Mouse (Mus musculus): ENCODE measurements around the gene Rexo1. TPM values are rescaled to one million over a fixed set of nuclear protein-coding genes. Genes with fewer than 3 reads are reported as not detected.
"Not testable (repeated sequence)": the region's sequence is repeated elsewhere in the genome, so short reads cannot be mapped to it uniquely, and the experiment has no call there.

Rexo1 gene
- polyA plus RNA-seq (2014; fragmentation: Nextera tagmentation; extraction: Ambion mirVana), result 21.6 and 22.5 TPM in 2 replicates

DNA sequence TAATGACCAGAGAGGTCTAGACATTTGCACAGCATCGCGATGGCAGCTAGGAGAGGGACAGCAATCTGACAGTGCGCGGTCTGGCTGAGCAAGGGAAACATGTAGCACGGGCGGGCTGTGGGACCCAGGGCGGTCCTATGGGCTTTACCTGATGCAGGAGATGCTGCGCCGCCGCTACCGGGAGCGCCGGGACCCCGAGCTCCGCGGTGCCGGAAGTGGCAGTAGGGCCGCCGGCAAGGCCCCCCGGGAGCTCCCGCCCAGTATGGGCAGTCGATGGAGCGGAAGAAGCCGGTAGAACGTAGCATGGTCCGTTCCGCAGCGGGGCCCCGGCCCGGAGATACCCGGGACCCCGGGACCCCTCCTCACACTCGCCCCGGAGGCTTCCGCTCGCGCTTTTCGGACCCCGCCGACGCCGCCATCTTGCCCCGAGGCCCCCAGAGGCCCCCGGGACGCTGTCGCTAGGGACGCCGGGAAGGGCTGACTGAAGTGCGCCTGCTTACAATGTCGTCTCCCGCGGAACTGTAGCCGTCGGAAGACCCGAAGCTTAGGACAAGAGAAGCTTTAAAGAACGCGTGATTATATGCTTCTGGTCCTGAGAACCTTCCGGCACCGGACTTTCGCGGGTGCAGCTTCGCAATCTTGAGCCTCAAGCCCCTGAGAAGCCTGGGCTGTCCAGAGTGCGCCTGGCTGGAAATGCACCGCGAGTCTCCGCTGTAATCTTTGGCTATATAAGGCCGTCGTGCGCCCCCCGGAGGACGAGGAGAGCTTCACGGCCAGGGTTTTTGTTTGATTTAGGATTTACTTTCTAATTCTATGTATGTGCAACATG lies at the start of gene Rexo1:
Gene Rexo1 (minus strand): TSS at position 445 of the 829 bp plus-strand sequence.
- Histone ChIP-seq H3K27me3 (ENCODE audit: control insufficient read depth, insufficient read depth, low read length) (no peaks in the 10 kb centered on the region), H3K9ac (ENCODE audit: low read depth, low read length) (peak within 1 kb of the TSS; percentile 93), H3K27ac (ENCODE audit: low read depth, low read length) (peak within 1 kb of the TSS; percentile 85), H3K4me3 (ENCODE audit: low read depth, low read length) (peak within 1 kb of the TSS; percentile 98), H3K4me1 (replicated peaks; ENCODE audit: control insufficient read depth, insufficient read depth, low read length) (peaks cover 6% of the 10 kb centered on the region), H3K9me3 (ENCODE audit: control insufficient read depth, low read length) (no peaks in the 10 kb centered on the region), H3K4me2 (replicated peaks; ENCODE audit: low read depth, low read length) (peak within 1 kb of the TSS; percentile 93), H3K36me3 (ENCODE audit: control insufficient read depth, insufficient read depth, low read length) (no peaks in the 10 kb centered on the region)
- ATAC-seq (ENCODE audit: low FRiP score) (peak; percentile 81), DNase-seq (ENCODE audit: low spot score) (peak; percentile 96)
- 0% methylated on average over 64 of the region's 72 CpGs for WGBS

DNA sequence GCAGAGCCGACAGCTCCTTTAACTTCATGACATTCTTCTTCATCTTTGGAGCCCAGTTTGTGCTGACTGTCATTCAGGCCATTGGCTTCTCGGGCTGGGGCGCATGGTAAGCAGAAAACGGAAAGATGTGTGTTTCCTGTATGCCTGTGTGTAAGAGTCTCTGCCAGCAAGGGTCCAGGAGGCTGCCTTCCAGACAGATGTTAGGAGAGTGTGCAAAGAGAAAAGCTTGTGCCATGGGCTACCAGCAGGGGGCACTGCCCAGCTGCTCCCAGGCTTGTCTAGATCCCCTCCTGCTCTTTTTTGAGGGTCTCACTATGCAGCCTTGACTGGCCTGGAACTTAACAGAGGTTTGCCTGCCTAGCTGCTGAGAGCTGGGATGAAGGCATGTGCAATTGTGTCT lies 49.7 kb upstream of the Rexo1 start:
- peak; percentile 75 for DNase-seq (ENCODE audit: low spot score)
- H3K27ac ChIP-seq (ENCODE audit: low read depth, low read length), result no peak overlapping the region
- no peak overlapping the region for H3K4me3 ChIP-seq (ENCODE audit: low read depth, low read length)
- no peak overlapping the region for H3K9ac ChIP-seq (ENCODE audit: low read depth, low read length)
- H3K9me3 ChIP-seq (ENCODE audit: control insufficient read depth, low read length), result no peaks in the 10 kb centered on the region
- no peaks in the 10 kb centered on the region for H3K27me3 ChIP-seq (ENCODE audit: control insufficient read depth, insufficient read depth, low read length)
- no peak for ATAC-seq (ENCODE audit: low FRiP score)
- peaks cover 17% of the 10 kb centered on the region for H3K36me3 ChIP-seq (ENCODE audit: control insufficient read depth, insufficient read depth, low read length)
- no peak overlapping the region for H3K4me2 ChIP-seq (replicated peaks; ENCODE audit: low read depth, low read length)
- H3K4me1 ChIP-seq (replicated peaks; ENCODE audit: control insufficient read depth, insufficient read depth, low read length), result no peaks in the 10 kb centered on the region
- 82% methylated on average over 4 of the region's 4 CpGs for WGBS

DNA sequence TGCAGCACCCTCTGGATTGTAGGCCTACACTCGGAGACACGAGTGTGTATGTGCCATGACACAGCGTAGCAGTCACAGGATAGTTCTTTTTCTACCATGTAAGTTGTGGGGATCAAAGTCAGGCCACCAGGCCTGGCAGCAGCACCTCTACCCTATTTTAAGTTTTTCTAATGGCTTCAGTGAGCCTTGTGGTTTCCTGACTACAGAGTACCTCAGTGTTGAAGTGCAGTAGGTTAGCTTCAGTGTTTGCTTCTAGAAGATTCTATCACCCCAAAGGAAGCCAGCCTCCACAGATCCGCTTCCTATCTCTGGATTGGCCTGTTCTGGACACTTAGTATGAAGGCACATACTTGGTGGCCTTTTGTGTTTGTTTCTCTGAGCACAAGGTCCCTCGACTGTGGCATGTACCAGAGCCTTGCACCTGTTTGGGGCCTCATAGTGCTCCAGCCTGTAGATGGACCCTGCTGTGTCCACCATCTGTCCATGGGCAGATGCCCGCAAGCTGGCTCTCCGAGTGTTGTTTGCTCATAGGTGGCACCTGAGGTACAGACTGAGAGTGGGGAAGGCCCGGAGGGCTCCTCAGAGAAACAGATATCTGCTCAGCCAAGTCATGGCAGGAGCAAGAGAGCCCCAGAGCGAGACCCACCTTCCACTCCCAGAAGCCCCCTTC lies 48.9 kb upstream of the Rexo1 start:
- 91% methylated on average over 9 of the region's 9 CpGs for WGBS
- no peak for ATAC-seq (ENCODE audit: low FRiP score)
- peaks cover 17% of the 10 kb centered on the region for H3K36me3 ChIP-seq (ENCODE audit: control insufficient read depth, insufficient read depth, low read length)
- H3K9me3 ChIP-seq (ENCODE audit: control insufficient read depth, low read length), result no peaks in the 10 kb centered on the region
- no peak for DNase-seq (ENCODE audit: low spot score)
- no peak overlapping the region for H3K4me2 ChIP-seq (replicated peaks; ENCODE audit: low read depth, low read length)
- H3K27ac ChIP-seq (ENCODE audit: low read depth, low read length), result no peak overlapping the region
- no peaks in the 10 kb centered on the region for H3K27me3 ChIP-seq (ENCODE audit: control insufficient read depth, insufficient read depth, low read length)
- no peaks in the 10 kb centered on the region for H3K4me1 ChIP-seq (replicated peaks; ENCODE audit: control insufficient read depth, insufficient read depth, low read length)
- H3K9ac ChIP-seq (ENCODE audit: low read depth, low read length), result no peak overlapping the region
- no peak overlapping the region for H3K4me3 ChIP-seq (ENCODE audit: low read depth, low read length)

DNA sequence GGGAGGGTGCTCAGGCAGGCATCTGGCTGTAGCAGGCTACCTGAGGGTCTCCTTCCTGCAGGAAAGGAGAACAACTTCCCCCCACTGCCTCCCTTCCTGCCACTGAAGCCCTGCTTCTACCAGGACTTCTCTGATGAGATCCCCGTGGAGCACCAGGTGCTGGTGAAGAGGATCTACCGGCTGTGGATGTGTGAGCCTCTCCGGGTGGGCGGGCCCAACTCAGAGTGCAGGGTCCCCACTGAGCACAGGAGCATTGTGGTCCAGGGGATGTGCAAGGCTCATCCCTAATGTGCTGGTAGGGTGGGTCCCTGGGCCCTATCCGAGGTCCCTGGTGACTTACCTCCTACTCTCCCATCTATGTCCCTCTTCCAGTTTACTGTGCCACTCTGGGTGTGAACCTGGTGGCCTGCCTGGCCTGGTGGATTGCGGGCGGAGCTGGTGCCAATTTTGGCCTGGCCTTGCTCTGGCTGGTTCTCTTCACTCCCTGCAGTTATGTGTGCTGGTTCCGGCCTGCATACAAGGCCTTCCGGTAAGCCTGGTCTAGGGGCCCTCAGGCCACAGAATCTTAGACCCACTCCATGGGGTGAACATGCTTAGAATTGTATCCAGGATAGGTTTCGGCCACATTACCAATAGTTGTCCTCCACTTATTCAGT lies 48.0 kb upstream of the Rexo1 start:
- no peak overlapping the region for H3K4me3 ChIP-seq (ENCODE audit: low read depth, low read length)
- DNase-seq (ENCODE audit: low spot score) (no peak), ATAC-seq (ENCODE audit: low FRiP score) (no peak)

DNA sequence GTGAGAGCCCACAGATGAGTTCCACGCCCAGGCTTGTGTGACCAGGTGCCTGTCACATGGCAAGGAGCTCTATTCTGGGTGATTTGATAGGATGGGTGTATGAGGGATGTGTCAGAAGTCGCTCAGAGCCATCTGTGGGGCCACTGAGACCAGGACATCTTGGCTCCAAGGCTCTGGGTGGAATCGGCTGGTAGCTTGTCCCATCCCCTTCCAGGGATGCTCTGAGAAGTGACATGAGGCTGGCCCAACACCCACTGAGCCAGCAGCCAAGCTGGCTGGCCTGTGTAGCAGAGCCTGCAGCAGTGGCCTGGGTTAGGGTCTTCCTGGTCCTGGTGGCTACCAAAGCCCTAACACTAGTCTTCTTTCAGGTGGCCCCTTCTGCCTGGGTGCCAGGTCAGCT lies 47.1 kb upstream of the Rexo1 start:
- Histone ChIP-seq H3K4me2 (replicated peaks; ENCODE audit: low read depth, low read length) (no peak overlapping the region), H3K27me3 (ENCODE audit: control insufficient read depth, insufficient read depth, low read length) (no peaks in the 10 kb centered on the region), H3K9ac (ENCODE audit: low read depth, low read length) (no peak overlapping the region), H3K36me3 (ENCODE audit: control insufficient read depth, insufficient read depth, low read length) (peaks cover 15% of the 10 kb centered on the region), H3K27ac (ENCODE audit: low read depth, low read length) (no peak overlapping the region), H3K4me1 (replicated peaks; ENCODE audit: control insufficient read depth, insufficient read depth, low read length) (peaks cover 5% of the 10 kb centered on the region), H3K9me3 (ENCODE audit: control insufficient read depth, low read length) (no peaks in the 10 kb centered on the region), H3K4me3 (ENCODE audit: low read depth, low read length) (no peak overlapping the region)
- no peak for ATAC-seq (ENCODE audit: low FRiP score)
- no peak for DNase-seq (ENCODE audit: low spot score)
- WGBS, result 88% methylated on average over 3 of the region's 3 CpGs

More for the DNA sequence above, 48.0 kb upstream of the Rexo1 start:
- H3K4me2 ChIP-seq (replicated peaks; ENCODE audit: low read depth, low read length), result no peak overlapping the region
- H3K9ac ChIP-seq (ENCODE audit: low read depth, low read length), result no peak overlapping the region
- 94% methylated on average over 10 of the region's 10 CpGs for WGBS
- H3K27me3 ChIP-seq (ENCODE audit: control insufficient read depth, insufficient read depth, low read length), result no peaks in the 10 kb centered on the region
- no peaks in the 10 kb centered on the region for H3K4me1 ChIP-seq (replicated peaks; ENCODE audit: control insufficient read depth, insufficient read depth, low read length)
- no peaks in the 10 kb centered on the region for H3K9me3 ChIP-seq (ENCODE audit: control insufficient read depth, low read length)
- peaks cover 15% of the 10 kb centered on the region for H3K36me3 ChIP-seq (ENCODE audit: control insufficient read depth, insufficient read depth, low read length)
- H3K27ac ChIP-seq (ENCODE audit: low read depth, low read length), result no peak overlapping the region

DNA sequence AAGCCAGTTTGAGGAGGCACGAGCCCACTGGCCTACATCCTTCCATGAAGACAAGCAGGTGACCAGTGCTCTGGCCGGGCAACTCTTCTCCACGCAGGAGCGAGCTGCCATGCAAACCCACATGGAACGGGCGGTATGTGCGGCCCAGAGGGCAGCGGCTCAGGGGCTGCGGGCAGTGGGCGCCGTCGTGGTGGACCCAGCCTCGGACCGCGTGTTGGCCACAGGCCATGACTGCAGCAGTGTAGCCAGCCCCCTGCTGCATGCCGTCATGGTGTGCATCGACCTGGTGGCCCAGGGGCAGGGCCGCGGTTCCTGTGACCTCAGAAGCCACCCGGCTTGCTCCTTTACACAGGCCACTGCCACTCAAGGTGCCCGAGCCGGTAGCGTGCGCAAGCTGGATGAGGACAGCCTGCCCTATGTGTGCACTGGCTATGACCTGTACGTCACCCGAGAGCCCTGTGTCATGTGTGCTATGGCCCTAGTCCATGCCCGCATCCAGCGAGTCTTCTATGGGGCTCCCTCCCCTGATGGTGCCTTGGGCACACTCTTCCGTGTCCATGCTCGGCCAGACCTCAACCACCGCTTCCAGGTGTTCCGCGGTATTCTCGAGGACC lies 45.5 kb upstream of the Rexo1 start:
- H3K4me1 ChIP-seq (replicated peaks; ENCODE audit: control insufficient read depth, insufficient read depth, low read length), result peaks cover 5% of the 10 kb centered on the region
- ATAC-seq (ENCODE audit: low FRiP score), result no peak
- no peak for DNase-seq (ENCODE audit: low spot score)
- H3K27me3 ChIP-seq (ENCODE audit: control insufficient read depth, insufficient read depth, low read length), result no peaks in the 10 kb centered on the region
- H3K9ac ChIP-seq (ENCODE audit: low read depth, low read length), result no peak overlapping the region
- H3K4me3 ChIP-seq (ENCODE audit: low read depth, low read length), result no peak overlapping the region
- H3K36me3 ChIP-seq (ENCODE audit: control insufficient read depth, insufficient read depth, low read length), result peaks cover 15% of the 10 kb centered on the region
- H3K27ac ChIP-seq (ENCODE audit: low read depth, low read length), result no peak overlapping the region
- WGBS, result 93% methylated on average over 34 of the region's 34 CpGs
- H3K9me3 ChIP-seq (ENCODE audit: control insufficient read depth, low read length), result no peaks in the 10 kb centered on the region
- H3K4me2 ChIP-seq (replicated peaks; ENCODE audit: low read depth, low read length), result no peak overlapping the region

DNA sequence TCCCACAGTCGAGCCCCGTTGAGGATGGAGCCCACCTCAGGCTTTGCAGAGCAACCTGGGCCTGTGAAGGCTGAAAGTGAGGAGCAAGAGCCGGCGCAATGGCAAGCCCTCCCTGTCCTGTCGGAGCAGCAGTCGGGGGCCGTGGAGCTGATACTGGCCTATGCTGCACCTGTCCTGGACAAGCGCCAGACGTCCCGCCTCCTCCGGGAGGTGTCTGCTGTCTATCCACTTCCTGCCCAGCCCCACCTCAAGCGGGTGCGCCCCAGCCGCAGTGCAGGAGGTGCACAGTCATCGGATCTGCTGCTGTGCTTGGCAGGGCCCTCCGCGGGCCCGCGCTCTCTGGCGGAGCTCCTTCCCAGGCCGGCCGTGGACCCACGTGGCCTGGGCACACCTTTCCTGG lies 44.9 kb upstream of the Rexo1 start:
- no peaks in the 10 kb centered on the region for H3K27me3 ChIP-seq (ENCODE audit: control insufficient read depth, insufficient read depth, low read length)
- no peak overlapping the region for H3K9ac ChIP-seq (ENCODE audit: low read depth, low read length)
- 94% methylated on average over 23 of the region's 23 CpGs for WGBS
- ATAC-seq (ENCODE audit: low FRiP score) (no peak), DNase-seq (ENCODE audit: low spot score) (no peak)
- H3K36me3 ChIP-seq (ENCODE audit: control insufficient read depth, insufficient read depth, low read length), result peaks cover 15% of the 10 kb centered on the region
- no peak overlapping the region for H3K4me2 ChIP-seq (replicated peaks; ENCODE audit: low read depth, low read length)
- no peak overlapping the region for H3K27ac ChIP-seq (ENCODE audit: low read depth, low read length)
- H3K4me3 ChIP-seq (ENCODE audit: low read depth, low read length), result no peak overlapping the region
- H3K4me1 ChIP-seq (replicated peaks; ENCODE audit: control insufficient read depth, insufficient read depth, low read length), result peaks cover 5% of the 10 kb centered on the region
- H3K9me3 ChIP-seq (ENCODE audit: control insufficient read depth, low read length), result no peaks in the 10 kb centered on the region

DNA sequence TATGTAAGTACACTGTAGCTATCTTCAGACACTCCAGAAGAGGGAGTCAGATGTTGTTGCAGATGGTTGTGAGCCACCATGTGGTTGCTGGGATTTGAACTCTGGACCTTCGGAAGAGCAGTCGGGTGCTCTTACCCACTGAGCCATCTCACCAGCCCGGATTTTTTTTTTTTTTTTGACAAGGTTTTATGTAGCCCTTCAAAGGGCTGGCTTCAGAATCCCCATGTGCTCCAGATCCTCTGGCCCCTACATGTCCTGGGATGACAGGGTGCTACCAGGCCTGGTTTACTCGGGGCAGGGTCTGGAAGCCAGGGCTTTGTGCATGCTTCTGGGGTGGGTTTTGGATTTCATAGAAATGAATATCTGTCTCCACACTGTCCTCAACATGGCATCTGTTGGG lies 44.4 kb upstream of the Rexo1 start, which contains the start of gene Gm49322:
Gene Gm49322 (plus strand): TSS at position 301 of the 400 bp plus-strand sequence.
- H3K9ac ChIP-seq (ENCODE audit: low read depth, low read length); H3K4me1 ChIP-seq (replicated peaks; ENCODE audit: control insufficient read depth, insufficient read depth, low read length); H3K4me2 ChIP-seq (replicated peaks; ENCODE audit: low read depth, low read length); H3K27me3 ChIP-seq (ENCODE audit: control insufficient read depth, insufficient read depth, low read length); ATAC-seq (ENCODE audit: low FRiP score); H3K4me3 ChIP-seq (ENCODE audit: low read depth, low read length); DNase-seq (ENCODE audit: low spot score); H3K27ac ChIP-seq (ENCODE audit: low read depth, low read length); H3K9me3 ChIP-seq (ENCODE audit: control insufficient read depth, low read length): not testable (repeated sequence)
- 82% methylated on average over 4 of the region's 4 CpGs for WGBS
- H3K36me3 ChIP-seq (ENCODE audit: control insufficient read depth, insufficient read depth, low read length), result peaks cover 15% of the 10 kb centered on the region
